Mouse (Mus musculus) embryonic stem cell, embryonic (primary cell): ENCODE data around the gene Med20.

ENCODE experiments used
- CTCF ChIA-PET, 4 experiments: fragments of 300-600 bp in 2 of 4; fragments of 350-600 bp in 2 of 4; sonication (Branson Sonifier 250); formaldehyde crosslinking; loops; one replicate each; lab custom pipeline; 2022; ENCODE audit warnings: inconsistent platforms in 2 of 4; lab: Charles Lee
- POLR2A ChIA-PET, 4 experiments: fragments of 300-600 bp in 2 of 4; fragments of 350-600 bp in 2 of 4; sonication (Branson Sonifier 250); formaldehyde crosslinking; loops; one replicate each; lab custom pipeline; 2022; ENCODE audit warnings: antibody characterized with exemption in 4 of 4, inconsistent platforms in 1 of 4; lab: Charles Lee

Med20 gene

GRCm38 (mm10) chr17:47669166-47669565 is 57.8 kb downstream of the Med20 start:
- ChIA-PET POLR2A (interaction anchor here in 2 of 4 experiments (1.0 to 7.2 kb wide), 4 partner anchors 9 to 18 kb away, joined by 3 to 66 read pairs (median 3); no protein-coding TSS in a partner anchor), CTCF (interaction anchor here in 1 of 4 experiments (1.0 kb wide), 1 partner anchor 21 kb away, joined by 3 read pairs; no protein-coding TSS in a partner anchor)

DNA sequence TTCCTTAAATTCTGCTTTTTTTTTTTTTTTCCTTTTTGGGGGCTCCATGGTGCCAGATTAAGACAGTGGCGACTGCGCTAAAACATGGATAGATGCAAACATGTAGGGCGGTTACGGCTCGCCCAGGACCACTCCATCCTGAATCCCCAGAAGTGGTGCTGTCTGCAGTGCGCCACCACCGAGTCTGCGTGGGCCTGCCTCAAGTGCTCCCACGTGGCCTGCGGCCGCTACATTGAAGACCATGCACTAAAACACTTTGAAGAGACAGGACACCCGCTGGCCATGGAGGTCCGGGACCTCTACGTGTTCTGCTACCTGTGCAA is 60.6 kb downstream of the Med20 start:
- ChIA-PET POLR2A (interaction anchor here in 3 of 4 experiments (0.7 to 7.2 kb wide), 40 partner anchors 9 to 346 kb away, joined by 3 to 66 read pairs (median 5); partner anchors contain the start of genes Frs3 (in 2 of the 3), Gm21981 (in 2 of the 3), Prickle4 (in 2 of the 3) and Taf8 (in 2 of the 3)), CTCF (interaction anchor here (0.6 to 4.2 kb wide), 21 partner anchors 10 to 429 kb away, joined by 3 to 19 read pairs (median 4); partner anchors contain the start of genes Gm21981 (in 1 of the 4) and Prickle4 (in 1 of the 4))

- ChIA-PET CTCF (interaction anchor here (0.6 to 4.2 kb wide), 33 partner anchors 9 to 532 kb away, joined by 3 to 19 read pairs (median 4); partner anchors contain the start of genes Gm21981 (in 1 of the 4) and Prickle4 (in 1 of the 4)), POLR2A (interaction anchor here in 3 of 4 experiments (0.7 to 7.2 kb wide), 58 partner anchors 8 to 369 kb away, joined by 3 to 66 read pairs (median 5); partner anchors contain the start of genes Frs3 (in 2 of the 3), Gm21981 (in 2 of the 3), Prickle4 (in 2 of the 3) and Taf8 (in 2 of the 3))
Observed at GRCm38 (mm10) chr17:47672311-47673111, 61.1 kb downstream of the Med20 start.
